Mouse (Mus musculus) small intestine, adult 2 months (tissue): ENCODE results near the gene Sult1a1.

Experiments used
- CTCF ChIP-seq: fragments of 200-500 bp; IDR thresholded peaks from 2 replicates; pipeline ENCODE4 v1.5.1; 2012; ENCODE audit warnings: low read depth, mild to moderate bottlenecking, control low read depth, inconsistent platforms, low read length, moderate library complexity, mixed read lengths; ENCODE audit not compliant: insufficient replicate concordance, insufficient read length; ENCODE audit errors: extremely low read depth
- POLR2A ChIP-seq: fragments of 200-500 bp; IDR thresholded peaks from 2 replicates; pipeline ENCODE4 v1.6.1; 2012; ENCODE audit warnings: low read depth, mild to moderate bottlenecking, control low read depth, inconsistent platforms, low read length, moderate library complexity

DNA sequence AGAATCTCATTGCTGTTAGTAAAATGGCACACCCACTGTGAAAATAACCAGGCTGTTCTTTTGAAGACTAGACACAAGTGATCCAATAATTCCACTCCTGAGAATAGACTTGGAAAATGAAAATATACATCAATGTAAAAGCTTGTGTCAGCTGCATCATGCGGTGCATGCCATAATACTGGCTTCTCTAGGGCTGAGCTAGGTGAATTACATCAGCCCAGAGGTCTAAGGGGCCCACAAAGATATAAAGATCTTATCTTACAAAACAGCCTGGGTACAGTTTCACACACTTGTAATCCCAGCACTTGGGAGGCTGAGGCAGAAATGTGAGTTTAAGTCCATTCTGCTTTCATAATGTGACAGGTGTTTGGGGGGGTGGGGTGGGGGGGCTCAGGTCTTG is 18.7 kb downstream of the Sult1a1 start:
- TF ChIP-seq CTCF (no peak), POLR2A (no peak)
